Mouse (Mus musculus): Measurements from ENCODE around the gene Napsa. TPM values are rescaled to one million over a fixed set of nuclear protein-coding genes. Genes with fewer than 3 reads are reported as not detected.

Gene Napsa
- polyA plus RNA-seq, 1 experiment from 2014 or later: 2.1 TPM

DNA sequence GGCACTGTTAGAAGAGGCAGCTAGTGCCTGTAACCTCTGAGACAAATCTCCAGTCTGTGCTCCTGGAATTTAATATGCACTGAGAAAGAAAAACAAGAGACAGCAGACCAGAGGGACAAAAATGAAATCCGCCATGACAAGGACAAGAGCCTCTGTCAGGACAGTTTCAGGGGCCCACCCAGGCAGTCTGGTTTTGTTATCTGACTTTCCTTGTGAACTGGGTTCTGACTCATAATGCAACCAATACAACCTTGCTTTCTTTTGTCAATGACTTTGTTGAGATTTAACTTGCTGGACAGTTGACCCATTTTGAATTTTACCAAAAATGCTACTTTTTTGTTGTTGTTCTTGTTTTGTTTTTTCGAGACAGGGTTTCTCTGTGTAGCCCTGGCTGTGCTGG is 14.6 kb upstream of the Napsa start:
- DNase-seq (ENCODE audit: low spot score) (no peak), ATAC-seq (replicated peaks; ENCODE audit: low FRiP score) (no peak)
- WGBS: 67% methylated on average over 2 of the region's 2 CpGs
- Histone ChIP-seq H3K4me2 (no peak overlapping the region), H3K9ac (ENCODE audit: low read depth, low read length) (no peak overlapping the region), H3K36me3 (ENCODE audit: control insufficient read depth, insufficient read depth, low read length) (no peaks in the 10 kb centered on the region), H3K27me3 (replicated peaks; ENCODE audit: control insufficient read depth, insufficient read depth, low read length) (no peaks in the 10 kb centered on the region), H3K9me3 (ENCODE audit: control insufficient read depth, low read length) (no peaks in the 10 kb centered on the region), H3K27ac (ENCODE audit: low read depth, low read length) (no peak overlapping the region), H3K4me3 (ENCODE audit: low read depth, low read length) (no peak overlapping the region), H3K4me1 (replicated peaks; ENCODE audit: control insufficient read depth, insufficient read depth, low read length) (peaks cover 11% of the 10 kb centered on the region; the same call in 1 of the 2 replicates)

DNA sequence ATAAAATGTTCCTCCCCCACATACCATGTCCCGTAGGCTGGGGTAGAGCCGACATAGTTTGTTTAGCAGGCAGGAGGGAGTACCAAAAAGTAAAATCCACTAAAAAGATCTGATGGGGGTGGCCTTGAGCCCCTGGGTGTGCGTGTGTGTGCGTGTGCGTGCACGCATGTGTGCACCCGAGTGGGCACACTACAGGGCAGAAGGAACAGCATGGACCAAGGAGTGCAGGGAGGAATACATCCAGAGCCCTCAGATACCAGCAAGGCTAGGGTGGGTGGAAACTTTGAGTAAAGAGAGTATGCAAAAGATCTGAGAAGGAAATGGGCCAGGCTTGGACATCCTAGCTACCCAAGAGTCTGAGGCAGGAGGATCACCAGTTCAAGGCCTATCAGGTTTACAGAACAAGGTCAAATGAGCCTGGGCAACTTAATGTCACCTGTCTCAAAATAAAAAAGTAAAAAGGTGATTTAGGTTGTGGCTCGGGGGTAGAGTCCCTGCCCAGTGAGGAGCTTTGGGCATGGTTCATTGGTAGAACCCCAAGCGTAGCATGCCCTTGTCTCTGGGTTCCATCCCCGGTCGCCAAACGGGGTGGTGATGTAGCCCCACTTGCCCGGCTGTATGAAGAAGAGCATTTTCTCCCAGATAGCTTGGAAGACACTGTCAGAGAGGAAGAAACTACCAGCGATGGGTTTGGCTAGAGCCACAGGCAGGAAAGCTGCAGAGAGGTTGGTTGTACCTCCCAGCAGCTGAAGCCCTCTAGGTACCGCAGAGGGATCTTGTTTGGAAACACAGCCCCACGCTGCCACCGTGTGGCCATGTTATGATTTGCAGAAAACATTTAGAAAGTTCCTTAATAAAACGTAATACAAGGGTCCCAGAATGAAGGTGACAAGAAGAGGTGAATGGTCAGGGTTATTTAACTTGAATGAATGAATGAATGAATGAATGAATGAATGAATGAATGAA is 11.5 kb upstream of the Napsa start:
- WGBS: 54% methylated on average over 18 of the region's 18 CpGs
- Histone ChIP-seq H3K4me2 (no peak overlapping the region), H3K4me1 (replicated peaks; ENCODE audit: control insufficient read depth, insufficient read depth, low read length) (0 out of 2 replicates have a peak, but pooled peaks cover 4% of the 10 kb centered on the region), H3K9ac (ENCODE audit: low read depth, low read length) (no peak overlapping the region), H3K27ac (ENCODE audit: low read depth, low read length) (no peak overlapping the region), H3K4me3 (ENCODE audit: low read depth, low read length) (no peak overlapping the region), H3K27me3 (replicated peaks; ENCODE audit: control insufficient read depth, insufficient read depth, low read length) (no peaks in the 10 kb centered on the region), H3K36me3 (ENCODE audit: control insufficient read depth, insufficient read depth, low read length) (no peaks in the 10 kb centered on the region), H3K9me3 (ENCODE audit: control insufficient read depth, low read length) (no peaks in the 10 kb centered on the region)
- ATAC-seq (replicated peaks; ENCODE audit: low FRiP score): no peak
- peak; percentile 58 for DNase-seq (ENCODE audit: low spot score)

DNA sequence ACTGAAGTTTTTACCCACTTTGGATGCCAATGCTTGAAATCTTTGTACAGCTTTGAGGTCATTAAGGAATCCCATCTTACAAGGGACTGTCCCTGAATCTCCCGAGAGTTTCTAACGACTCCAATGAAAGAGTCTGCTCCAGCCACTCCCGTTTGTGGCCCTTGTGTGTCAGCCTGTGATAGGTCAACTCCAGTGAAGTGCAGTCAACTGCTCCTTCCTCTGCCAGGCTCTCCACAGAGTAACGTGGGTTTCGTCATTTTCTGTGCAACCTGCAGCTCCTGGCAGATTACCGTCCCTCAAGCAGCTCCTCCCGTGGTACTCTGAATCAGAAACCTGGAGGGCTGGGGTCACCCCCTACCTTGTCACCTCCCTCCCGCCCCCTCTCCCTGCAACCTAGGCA is 8.9 kb upstream of the Napsa start:
- WGBS: 38% methylated on average over 8 of the region's 8 CpGs
- no peak overlapping the region for H3K4me3 ChIP-seq (ENCODE audit: low read depth, low read length)
- no peaks in the 10 kb centered on the region for H3K4me1 ChIP-seq (replicated peaks; ENCODE audit: control insufficient read depth, insufficient read depth, low read length)
- H3K27ac ChIP-seq (ENCODE audit: low read depth, low read length): no peak overlapping the region
- no peaks in the 10 kb centered on the region for H3K9me3 ChIP-seq (ENCODE audit: control insufficient read depth, low read length)
- DNase-seq (ENCODE audit: low spot score): no peak
- H3K9ac ChIP-seq (ENCODE audit: low read depth, low read length): no peak overlapping the region
- H3K4me2 ChIP-seq: no peak overlapping the region
- H3K36me3 ChIP-seq (ENCODE audit: control insufficient read depth, insufficient read depth, low read length): no peaks in the 10 kb centered on the region
- H3K27me3 ChIP-seq (replicated peaks; ENCODE audit: control insufficient read depth, insufficient read depth, low read length): no peaks in the 10 kb centered on the region; the same call in 1 of the 2 replicates
- ATAC-seq (replicated peaks; ENCODE audit: low FRiP score): no peak

DNA sequence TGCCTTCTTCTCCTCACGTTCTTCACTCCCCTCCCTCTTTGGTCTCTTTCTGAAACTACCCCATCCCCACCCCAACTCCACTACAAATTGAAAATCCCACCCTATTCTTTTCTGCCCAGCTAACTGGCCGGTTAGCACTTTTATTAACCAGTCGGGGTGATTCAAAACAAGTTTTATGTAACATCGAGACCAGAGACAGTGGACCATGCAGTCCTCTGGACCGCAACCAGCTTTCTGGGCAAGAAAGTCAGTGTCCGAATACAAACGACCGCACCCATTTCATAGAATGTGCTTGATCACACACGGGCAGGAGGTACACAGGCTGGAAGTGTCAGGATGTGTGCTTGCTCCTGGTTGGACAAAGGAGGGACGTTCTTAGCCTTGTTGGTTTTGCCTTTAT is 7.7 kb upstream of the Napsa start:
- DNase-seq (ENCODE audit: low spot score) (no peak), ATAC-seq (replicated peaks; ENCODE audit: low FRiP score) (no peak)
- H3K9me3 ChIP-seq (ENCODE audit: control insufficient read depth, low read length): no peaks in the 10 kb centered on the region
- no peak overlapping the region for H3K4me2 ChIP-seq
- H3K27me3 ChIP-seq (replicated peaks; ENCODE audit: control insufficient read depth, insufficient read depth, low read length): peaks cover 2% of the 10 kb centered on the region; the same call in 1 of the 2 replicates
- H3K27ac ChIP-seq (ENCODE audit: low read depth, low read length): no peak overlapping the region
- no peak overlapping the region for H3K4me3 ChIP-seq (ENCODE audit: low read depth, low read length)
- no peaks in the 10 kb centered on the region for H3K4me1 ChIP-seq (replicated peaks; ENCODE audit: control insufficient read depth, insufficient read depth, low read length)
- no peak overlapping the region for H3K9ac ChIP-seq (ENCODE audit: low read depth, low read length)
- WGBS: 77% methylated on average over 10 of the region's 10 CpGs
- no peaks in the 10 kb centered on the region for H3K36me3 ChIP-seq (ENCODE audit: control insufficient read depth, insufficient read depth, low read length)

DNA sequence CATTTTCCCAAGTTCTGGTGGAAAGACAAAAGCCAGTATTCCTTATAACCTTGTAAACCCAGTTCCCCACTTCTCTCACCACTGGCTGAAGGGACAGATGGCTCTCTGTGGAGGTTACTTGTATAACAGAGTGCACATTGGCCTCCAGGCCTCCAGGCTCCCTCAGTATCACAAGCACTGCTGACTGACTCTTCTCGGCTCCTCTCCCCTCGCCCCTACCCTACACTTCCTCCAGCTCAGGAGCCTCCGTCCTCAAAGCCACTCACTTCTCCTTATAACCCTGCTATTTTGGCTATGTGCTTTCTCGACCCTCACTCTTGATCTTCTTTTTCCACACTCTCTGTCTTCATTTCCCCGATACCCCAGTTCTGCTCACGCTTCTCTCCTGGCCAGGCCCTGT is 6.8 kb upstream of the Napsa start:
- Histone ChIP-seq H3K27me3 (replicated peaks; ENCODE audit: control insufficient read depth, insufficient read depth, low read length) (peaks cover 2% of the 10 kb centered on the region; the same call in 1 of the 2 replicates), H3K4me1 (replicated peaks; ENCODE audit: control insufficient read depth, insufficient read depth, low read length) (no peaks in the 10 kb centered on the region), H3K9ac (ENCODE audit: low read depth, low read length) (no peak overlapping the region), H3K27ac (ENCODE audit: low read depth, low read length) (no peak overlapping the region), H3K9me3 (ENCODE audit: control insufficient read depth, low read length) (no peaks in the 10 kb centered on the region), H3K4me2 (no peak overlapping the region), H3K36me3 (ENCODE audit: control insufficient read depth, insufficient read depth, low read length) (no peaks in the 10 kb centered on the region), H3K4me3 (ENCODE audit: low read depth, low read length) (no peak overlapping the region)
- DNase-seq (ENCODE audit: low spot score) (no peak), ATAC-seq (replicated peaks; ENCODE audit: low FRiP score) (no peak)
- WGBS: 58% methylated on average over 6 of the region's 6 CpGs

DNA sequence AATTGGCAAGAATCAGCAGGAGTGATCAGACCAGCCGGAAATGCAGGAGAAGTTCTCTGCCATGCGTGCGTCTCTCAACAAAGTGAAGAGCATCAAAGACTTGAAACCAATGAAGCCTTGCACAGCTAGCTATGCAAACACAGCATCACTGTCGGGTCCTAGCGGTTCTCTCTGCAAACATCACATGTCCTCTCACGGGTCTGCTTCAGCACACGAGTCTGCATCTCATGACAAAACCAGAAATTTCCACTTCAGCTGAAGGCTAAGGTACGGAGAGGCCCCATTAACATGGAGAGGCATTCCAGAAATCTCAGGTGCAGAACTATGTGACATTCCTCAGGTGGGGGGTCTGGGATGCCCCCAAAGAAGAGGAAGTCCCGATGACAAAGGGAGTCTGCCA is 3.4 kb upstream of the Napsa start:
- ATAC-seq (replicated peaks; ENCODE audit: low FRiP score) (no peak), DNase-seq (ENCODE audit: low spot score) (no peak)
- 63% methylated on average over 9 of the region's 9 CpGs for WGBS
- Histone ChIP-seq H3K27ac (ENCODE audit: low read depth, low read length) (no peak overlapping the region), H3K9me3 (ENCODE audit: control insufficient read depth, low read length) (no peaks in the 10 kb centered on the region), H3K4me2 (no peak overlapping the region), H3K9ac (ENCODE audit: low read depth, low read length) (no peak overlapping the region), H3K27me3 (replicated peaks; ENCODE audit: control insufficient read depth, insufficient read depth, low read length) (peaks cover 8% of the 10 kb centered on the region; the same call in 1 of the 2 replicates), H3K4me1 (replicated peaks; ENCODE audit: control insufficient read depth, insufficient read depth, low read length) (no peaks in the 10 kb centered on the region), H3K4me3 (ENCODE audit: low read depth, low read length) (no peak overlapping the region), H3K36me3 (ENCODE audit: control insufficient read depth, insufficient read depth, low read length) (no peaks in the 10 kb centered on the region)

DNA sequence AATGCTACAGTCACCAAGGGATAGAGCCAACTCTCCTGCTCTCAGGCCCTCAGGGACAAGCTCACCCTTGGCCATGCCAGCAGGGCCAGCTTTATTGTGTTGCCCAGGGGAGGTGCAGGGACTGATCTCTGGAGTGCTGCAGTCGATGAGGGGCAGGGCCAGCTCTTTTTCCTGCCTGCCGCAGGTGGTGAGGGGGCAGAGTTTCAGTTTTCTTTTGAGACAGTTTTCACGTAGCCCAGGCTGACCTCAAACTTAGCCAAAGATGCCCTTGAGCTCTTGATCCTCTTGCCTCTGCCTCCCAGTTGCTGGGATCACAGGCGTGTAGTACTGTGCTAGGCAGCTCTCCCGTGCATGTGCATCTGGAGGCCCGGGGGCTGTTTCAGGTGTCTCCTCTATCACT is 1.2 kb upstream of the Napsa start:
- ATAC-seq (replicated peaks; ENCODE audit: low FRiP score): no peak

DNA sequence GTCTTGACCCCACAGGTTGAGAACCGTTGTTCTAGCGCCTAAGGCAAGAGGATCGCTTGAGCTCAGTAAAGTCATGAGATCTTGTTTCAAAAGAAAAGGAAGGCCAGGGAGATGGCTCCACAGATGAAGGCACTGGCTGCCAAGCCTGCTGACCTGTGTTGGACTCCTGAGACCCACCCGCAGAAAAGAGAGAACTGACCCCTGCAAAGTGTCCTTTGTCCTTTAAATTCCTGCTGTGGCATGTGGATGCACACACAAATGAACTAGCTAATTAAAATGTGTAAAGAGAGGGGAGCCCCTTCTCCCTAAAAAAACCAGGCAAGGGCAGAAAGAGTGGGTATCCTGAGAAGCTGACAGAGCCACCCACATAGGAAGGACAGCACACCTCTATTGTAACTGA is 369 bp upstream of the Napsa start:
- 80% methylated on average over 4 of the region's 4 CpGs for WGBS
- Histone ChIP-seq H3K27ac (ENCODE audit: low read depth, low read length) (no peak overlapping the region), H3K4me3 (ENCODE audit: low read depth, low read length) (no peak overlapping the region), H3K9me3 (ENCODE audit: control insufficient read depth, low read length) (no peaks in the 10 kb centered on the region), H3K36me3 (ENCODE audit: control insufficient read depth, insufficient read depth, low read length) (no peaks in the 10 kb centered on the region), H3K4me1 (replicated peaks; ENCODE audit: control insufficient read depth, insufficient read depth, low read length) (no peaks in the 10 kb centered on the region), H3K4me2 (no peak overlapping the region), H3K9ac (ENCODE audit: low read depth, low read length) (no peak overlapping the region), H3K27me3 (replicated peaks; ENCODE audit: control insufficient read depth, insufficient read depth, low read length) (peaks cover 8% of the 10 kb centered on the region; the same call in 1 of the 2 replicates)
- ATAC-seq (replicated peaks; ENCODE audit: low FRiP score): no peak
- DNase-seq (ENCODE audit: low spot score): no peak

More for the DNA sequence above, 1.2 kb upstream of the Napsa start:
- Histone ChIP-seq H3K27ac (ENCODE audit: low read depth, low read length) (no peak overlapping the region), H3K9ac (ENCODE audit: low read depth, low read length) (no peak overlapping the region), H3K4me3 (ENCODE audit: low read depth, low read length) (no peak overlapping the region), H3K4me2 (no peak overlapping the region), H3K36me3 (ENCODE audit: control insufficient read depth, insufficient read depth, low read length) (no peaks in the 10 kb centered on the region), H3K4me1 (replicated peaks; ENCODE audit: control insufficient read depth, insufficient read depth, low read length) (no peaks in the 10 kb centered on the region), H3K27me3 (replicated peaks; ENCODE audit: control insufficient read depth, insufficient read depth, low read length) (peaks cover 8% of the 10 kb centered on the region; the same call in 1 of the 2 replicates), H3K9me3 (ENCODE audit: control insufficient read depth, low read length) (no peaks in the 10 kb centered on the region)
- 72% methylated on average over 6 of the region's 6 CpGs for WGBS
- DNase-seq (ENCODE audit: low spot score): no peak
